Mouse (Mus musculus) T-cell, adult 2 months (primary cell): ENCODE data around the gene Esrrg.

Experiments used
- DNase-seq: peaks from one replicate; pipeline ENCODE4 v3.0.0; 2022; ENCODE audit warnings: low spot score

The Esrrg gene

GRCm38 (mm10) chr1:188080261-188080875 is 471.8 kb downstream of the Esrrg start:
- no peak for DNase-seq

GRCm38 (mm10) chr1:188082665-188083640 is 474.4 kb downstream of the Esrrg start:
- no peak for DNase-seq

- DNase-seq: no peak
Measured at GRCm38 (mm10) chr1:188085116-188085879, 476.7 kb downstream of the Esrrg start.

GRCm38 (mm10) chr1:188093724-188094123 is 485.1 kb downstream of the Esrrg start:
- DNase-seq: no peak

DNA sequence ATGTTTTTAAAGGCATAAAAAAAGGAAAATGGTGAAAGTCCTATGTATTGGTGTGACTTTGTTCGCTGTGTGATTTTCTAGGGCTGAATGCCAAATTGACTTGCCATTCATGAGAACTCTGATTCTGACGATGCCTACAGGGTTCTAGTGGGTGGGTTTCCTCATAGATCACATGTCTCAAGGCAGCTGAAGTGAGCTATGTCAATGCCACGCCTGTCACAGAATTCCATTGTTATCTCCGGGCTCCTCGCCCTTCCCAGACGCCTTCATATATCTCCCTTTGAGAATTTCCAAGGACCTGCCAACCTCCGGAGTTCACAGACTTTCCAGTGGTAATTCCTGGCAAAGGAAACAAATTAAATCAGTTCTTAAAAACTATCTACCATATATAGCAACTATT is 493.2 kb downstream of the Esrrg start:
- no peak for DNase-seq

- DNase-seq: no peak
Measured at GRCm38 (mm10) chr1:188103179-188103578, 494.6 kb downstream of the Esrrg start.

GRCm38 (mm10) chr1:188105516-188105915 is 496.9 kb downstream of the Esrrg start:
- no peak for DNase-seq

DNA sequence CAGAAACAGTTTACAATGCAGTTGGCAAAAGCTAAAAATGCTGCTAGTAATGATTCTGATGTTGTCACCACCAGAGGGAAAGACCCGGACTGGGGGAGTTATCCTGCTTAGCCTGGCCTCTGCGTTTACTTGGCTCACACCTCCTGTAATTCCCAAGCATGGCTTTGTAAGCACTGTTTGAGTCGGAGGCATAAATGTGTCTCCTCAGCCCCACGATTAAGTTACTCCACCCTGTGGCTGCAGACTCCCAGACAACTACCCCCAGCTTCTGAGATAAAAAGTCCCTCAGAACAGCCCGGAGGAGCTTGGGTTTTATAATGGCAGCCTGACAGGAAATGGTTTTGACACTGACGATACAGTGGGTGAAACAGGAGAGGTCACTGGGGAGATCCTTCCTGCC is 499.4 kb downstream of the Esrrg start:
- no peak for DNase-seq

GRCm38 (mm10) chr1:188111552-188111951 is 503.0 kb downstream of the Esrrg start:
- no peak for DNase-seq

- DNase-seq: no peak
Measured at GRCm38 (mm10) chr1:188113240-188113639, 504.6 kb downstream of the Esrrg start.

- DNase-seq: no peak
Measured at GRCm38 (mm10) chr1:188118125-188118524, 509.5 kb downstream of the Esrrg start.

GRCm38 (mm10) chr1:188119806-188120205 is 511.2 kb downstream of the Esrrg start:
- no peak for DNase-seq

DNA sequence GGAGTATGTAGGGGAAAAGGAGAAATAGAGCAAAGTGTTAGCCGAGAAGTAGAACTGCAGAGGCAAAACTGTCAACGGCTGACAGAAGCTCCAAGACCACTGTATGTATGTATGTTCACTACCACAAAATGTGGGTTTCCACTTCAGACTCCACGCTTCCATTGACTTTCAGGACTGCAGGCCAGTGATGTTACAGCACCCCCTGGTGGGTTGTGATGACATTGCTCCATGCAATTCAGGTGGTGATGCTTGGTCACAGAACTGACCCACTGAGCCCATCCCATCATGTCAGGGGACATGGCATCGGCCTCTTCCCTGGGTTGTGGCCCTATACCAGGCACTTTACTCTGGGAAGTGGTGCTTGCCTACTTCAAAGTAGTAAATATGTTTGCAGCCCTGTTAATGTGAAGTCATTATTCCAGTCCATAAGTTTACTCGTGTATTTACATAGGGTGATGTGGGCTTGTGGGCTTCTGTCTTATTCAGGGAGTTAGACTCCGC is 517.0 kb downstream of the Esrrg start:
- DNase-seq: no peak

GRCm38 (mm10) chr1:188136126-188136525 is 527.5 kb downstream of the Esrrg start:
- no peak for DNase-seq

- DNase-seq: no peak
Measured at GRCm38 (mm10) chr1:188139473-188139872, 530.9 kb downstream of the Esrrg start.

- DNase-seq: no peak
Measured at GRCm38 (mm10) chr1:188140221-188140620, 531.6 kb downstream of the Esrrg start.

DNA sequence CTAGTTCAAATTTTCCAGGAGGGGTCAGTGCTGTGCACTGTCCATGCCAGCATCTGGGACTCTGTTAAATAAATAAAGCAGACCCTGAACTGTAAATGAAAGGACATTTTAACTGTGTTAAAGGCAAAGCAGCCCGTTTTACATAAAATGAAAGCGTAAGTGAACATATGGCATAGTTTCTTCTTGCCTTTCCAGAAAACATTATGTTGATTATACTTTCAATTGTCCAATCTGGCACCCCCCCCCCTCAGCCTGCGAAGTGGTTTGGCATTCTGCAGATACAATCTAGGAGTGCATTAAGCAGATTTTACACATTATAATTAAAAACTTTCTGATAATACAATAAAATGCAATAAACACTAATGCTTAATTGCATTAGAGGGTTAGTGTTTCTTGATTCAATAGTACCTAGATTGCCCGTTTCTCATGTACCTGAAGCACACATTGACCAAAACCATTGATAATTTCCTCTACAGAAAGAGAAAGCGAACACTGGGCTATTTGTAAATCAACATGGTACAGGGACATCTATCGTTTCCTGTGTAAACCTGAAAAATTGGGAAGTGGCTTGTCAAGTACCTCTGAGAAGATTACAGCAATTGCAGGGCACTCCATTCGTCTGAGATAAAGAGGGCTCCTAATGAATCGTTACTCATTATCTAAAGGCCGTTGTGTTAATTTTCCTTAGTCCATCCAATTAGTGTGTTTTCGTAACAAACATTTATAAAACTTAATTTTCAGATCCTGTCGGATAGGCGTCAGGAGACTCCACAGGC is 539.0 kb downstream of the Esrrg start:
- no peak for DNase-seq

- no peak for DNase-seq
Measured at GRCm38 (mm10) chr1:188151066-188151465, 542.5 kb downstream of the Esrrg start.

DNA sequence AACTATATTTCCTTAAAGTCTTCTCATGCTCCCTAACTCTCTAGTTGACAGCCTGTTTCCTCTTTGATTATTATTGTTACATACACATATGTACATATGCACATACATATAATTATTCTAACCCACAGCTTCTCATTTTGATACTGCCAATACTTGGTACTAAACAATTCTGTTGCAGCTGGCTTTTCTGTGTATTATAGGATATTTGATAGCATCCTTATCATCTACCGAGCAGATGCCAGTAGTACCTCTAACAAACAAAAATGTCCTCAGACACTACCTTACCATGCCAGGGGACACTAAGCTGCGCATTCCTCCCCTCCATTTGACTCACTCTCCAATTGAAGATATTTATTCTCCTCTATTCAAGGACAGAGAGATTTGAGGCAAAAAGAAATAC is 543.4 kb downstream of the Esrrg start:
- DNase-seq: no peak

- DNase-seq: no peak
Measured at GRCm38 (mm10) chr1:188153665-188154064, 545.1 kb downstream of the Esrrg start.

DNA sequence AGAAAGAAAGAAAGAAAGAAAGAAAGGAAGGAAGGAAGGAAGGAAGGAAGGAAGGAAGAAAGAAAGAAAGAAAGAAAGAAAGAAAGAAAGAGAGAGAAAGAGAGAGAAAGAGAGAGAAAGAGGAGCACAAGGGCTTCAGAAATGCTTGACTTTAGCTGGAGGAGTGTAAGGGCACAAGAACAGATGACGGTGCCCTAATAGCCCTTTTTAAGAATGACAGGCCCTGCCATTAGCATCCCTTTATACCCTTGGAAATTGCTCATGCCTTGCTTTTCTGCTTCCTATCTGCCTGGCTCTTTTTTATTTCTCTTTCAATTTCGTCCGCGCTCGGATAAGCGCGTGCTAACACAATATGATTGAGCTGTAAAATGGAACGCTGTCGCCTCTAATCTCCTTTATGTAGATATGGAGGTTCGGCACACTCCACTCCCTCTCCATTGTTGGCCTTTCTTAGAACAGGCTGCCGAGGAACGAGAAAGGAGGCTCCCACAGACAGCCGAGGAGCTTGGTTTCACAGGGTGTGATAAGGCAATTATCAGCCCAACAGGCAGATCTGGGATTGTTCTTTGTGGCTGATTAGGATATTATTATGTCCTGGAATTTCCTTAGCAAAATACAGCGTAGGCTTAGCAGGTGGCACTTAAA is 546.0 kb downstream of the Esrrg start:
- no peak for DNase-seq
